Mouse (Mus musculus): ENCODE measurements at regions not wholly inside any gene's neighbourhood (a gene's known extent, or its start where the extent isn't known, plus 50 kb on each side); places are given as distances from the start of the nearest gene placed in this dataset.

GRCm38 (mm10) chrX:95291676-95292075, 95.0 kb upstream of the Arhgef9 start:
- DNase-seq (ENCODE audit: low spot score), result no peak

GRCm38 (mm10) chrX:95282038-95282437, 85.4 kb upstream of the Arhgef9 start:
- no peak for DNase-seq (ENCODE audit: low spot score)

GRCm38 (mm10) chrX:95253517-95253916, 56.9 kb upstream of the Arhgef9 start:
- peak; percentile 44 for DNase-seq (ENCODE audit: low spot score)

Data from retina, embryonic 14.5 days (tissue).